Mouse (Mus musculus) neural tube, embryonic 10.5 days (tissue): ENCODE measurements at regions not wholly inside any gene's neighbourhood (a gene's known extent, or its start where the extent isn't known, plus 50 kb on each side); places are given as distances from the start of the nearest gene placed in this dataset.
A peak's percentile ranks its signal among the peaks of the same experiment; 100 is the strongest.

ENCODE experiments used
- DNase-seq: peaks from one replicate; pipeline ENCODE4 v3.0.0-alpha.2; 2017; ENCODE audit warnings: low spot score; ENCODE audit errors: extremely low spot score

- no peak for DNase-seq
Observed at GRCm38 (mm10) chr2:9435155-9435872, 445.7 kb upstream of the 4930412O13Rik start.

GRCm38 (mm10) chr2:9443103-9443502 is 437.9 kb upstream of the 4930412O13Rik start:
- DNase-seq = no peak

GRCm38 (mm10) chr2:9445826-9446225 is 435.2 kb upstream of the 4930412O13Rik start:
- DNase-seq = no peak

- no peak for DNase-seq
Observed at GRCm38 (mm10) chr2:9464413-9464812, 416.6 kb upstream of the 4930412O13Rik start.

GRCm38 (mm10) chr2:9464818-9465217 is 416.2 kb upstream of the 4930412O13Rik start:
- no peak for DNase-seq

GRCm38 (mm10) chr2:9467573-9467972 is 413.5 kb upstream of the 4930412O13Rik start:
- DNase-seq = no peak

- DNase-seq = no peak
Observed at GRCm38 (mm10) chr2:9468651-9469050, 412.4 kb upstream of the 4930412O13Rik start.

- no peak for DNase-seq
Observed at GRCm38 (mm10) chr2:9481678-9482345, 399.2 kb upstream of the 4930412O13Rik start.

- DNase-seq = no peak
Observed at GRCm38 (mm10) chr2:9487381-9487914, 393.6 kb upstream of the 4930412O13Rik start.

- DNase-seq = peak; percentile 14
Observed at GRCm38 (mm10) chr2:9493606-9494145, 387.4 kb upstream of the 4930412O13Rik start.

- DNase-seq = no peak
Observed at GRCm38 (mm10) chr2:9520045-9520444, 361.0 kb upstream of the 4930412O13Rik start.

GRCm38 (mm10) chr2:9525910-9526309 is 355.1 kb upstream of the 4930412O13Rik start:
- DNase-seq = no peak

- no peak for DNase-seq
Observed at GRCm38 (mm10) chr2:9535141-9535658, 345.9 kb upstream of the 4930412O13Rik start.

GRCm38 (mm10) chr2:9547771-9548590 is 333.1 kb upstream of the 4930412O13Rik start:
- DNase-seq = no peak

GRCm38 (mm10) chr2:9553313-9553712 is 327.7 kb upstream of the 4930412O13Rik start:
- DNase-seq = no peak

- no peak for DNase-seq
Observed at GRCm38 (mm10) chr2:9564487-9565043, 316.5 kb upstream of the 4930412O13Rik start.

- no peak for DNase-seq
Observed at GRCm38 (mm10) chr2:9569220-9569619, 311.8 kb upstream of the 4930412O13Rik start.

GRCm38 (mm10) chr2:9574196-9574595 is 306.9 kb upstream of the 4930412O13Rik start:
- DNase-seq = no peak

GRCm38 (mm10) chr2:9574651-9575050 is 306.4 kb upstream of the 4930412O13Rik start:
- DNase-seq = no peak

- no peak for DNase-seq
Observed at GRCm38 (mm10) chr2:9577868-9578267, 303.2 kb upstream of the 4930412O13Rik start.

GRCm38 (mm10) chr2:9587389-9587788 is 293.7 kb upstream of the 4930412O13Rik start:
- DNase-seq = no peak
